Mouse (Mus musculus): ENCODE data around the gene Padi1. TPM values are rescaled to one million over a fixed set of nuclear protein-coding genes. Genes with fewer than 3 reads are reported as not detected.

Padi1 gene
- total RNA-seq, 1 experiment = 0.09 TPM

GRCm38 (mm10) chr4:140834327-140834934 lies 11.1 kb downstream of the Padi1 start:
- H3K27ac ChIP-seq (ENCODE audit: insufficient read depth, low read depth, low read length, poor library complexity, severe bottlenecking) = no peak overlapping the region
- H3K36me3 ChIP-seq (ENCODE audit: control insufficient read depth, insufficient read depth, low read length, poor library complexity, severe bottlenecking) = no peaks in the 10 kb centered on the region
- no peak for TF ChIP-seq ZNF384 (IDR thresholded peaks at IDR 0.05; ENCODE audit: low read depth, low read length)
- TF ChIP-seq HCFC1 (IDR thresholded peaks at IDR 0.05; ENCODE audit: borderline replicate concordance, insufficient read depth, low read length) = no peak
- no peak for TF ChIP-seq ZC3H11A (IDR thresholded peaks at IDR 0.05; ENCODE audit: borderline replicate concordance, low read depth, low read length)
- TF ChIP-seq MAFK (IDR thresholded peaks at IDR 0.05; ENCODE audit: insufficient read depth, low read depth, low read length) = no peak
- TF ChIP-seq CHD2 (IDR thresholded peaks at IDR 0.05; ENCODE audit: low read depth, low read length) = no peak
- H3K4me1 ChIP-seq (ENCODE audit: control insufficient read depth in 2 of 2, insufficient read depth in 2 of 2, low read length in 2 of 2, poor library complexity in 1 of 2) = peaks cover 0 to 4% of the 10 kb centered on the region in 2 experiments; a peak in 1 of 4 replicates
- no peak for DNase-seq (ENCODE audit: low read depth, low spot score)
- H3K4me3 ChIP-seq (ENCODE audit: insufficient read depth in 1 of 2, low read depth in 1 of 2, low read length in 2 of 2, poor library complexity in 1 of 2, severe bottlenecking in 1 of 2) = no peak overlapping the region
- no peaks in the 10 kb centered on the region for H3K9me3 ChIP-seq (ENCODE audit: control insufficient read depth, insufficient read depth, low read depth, low read length)
- in situ Hi-C loops (cut with MboI; ENCODE audit: low sequenced_read_pairs in 2 of 2, unreplicated experiment in 2 of 2) = no loop called here
- H3K9ac ChIP-seq (ENCODE audit: insufficient read depth, low read depth, low read length, poor library complexity, severe bottlenecking) = no peak overlapping the region

GRCm38 (mm10) chr4:140832821-140833220 lies 12.8 kb downstream of the Padi1 start:
- Histone ChIP-seq H3K4me1 (ENCODE audit: control insufficient read depth in 2 of 2, insufficient read depth in 2 of 2, low read length in 2 of 2, poor library complexity in 1 of 2) (no peaks in the 10 kb centered on the region), H3K36me3 (ENCODE audit: control insufficient read depth, insufficient read depth, low read length, poor library complexity, severe bottlenecking) (no peaks in the 10 kb centered on the region), H3K27ac (ENCODE audit: insufficient read depth, low read depth, low read length, poor library complexity, severe bottlenecking) (no peak overlapping the region), H3K9me3 (ENCODE audit: control insufficient read depth, insufficient read depth, low read depth, low read length) (no peaks in the 10 kb centered on the region), H3K4me3 (ENCODE audit: insufficient read depth in 1 of 2, low read depth in 1 of 2, low read length in 2 of 2, poor library complexity in 1 of 2, severe bottlenecking in 1 of 2) (no peak overlapping the region), H3K9ac (ENCODE audit: insufficient read depth, low read depth, low read length, poor library complexity, severe bottlenecking) (no peak overlapping the region)
- no peak for DNase-seq (ENCODE audit: low read depth, low spot score)
- in situ Hi-C loops (cut with MboI; ENCODE audit: low sequenced_read_pairs in 2 of 2, unreplicated experiment in 2 of 2) = no loop called here
- TF ChIP-seq CHD2 (IDR thresholded peaks at IDR 0.05; ENCODE audit: low read depth, low read length) = no peak
- no peak for TF ChIP-seq ZNF384 (IDR thresholded peaks at IDR 0.05; ENCODE audit: low read depth, low read length)
- no peak for TF ChIP-seq MAFK (IDR thresholded peaks at IDR 0.05; ENCODE audit: insufficient read depth, low read depth, low read length)
- TF ChIP-seq HCFC1 (IDR thresholded peaks at IDR 0.05; ENCODE audit: borderline replicate concordance, insufficient read depth, low read length) = no peak
- no peak for TF ChIP-seq ZC3H11A (IDR thresholded peaks at IDR 0.05; ENCODE audit: borderline replicate concordance, low read depth, low read length)

GRCm38 (mm10) chr4:140831808-140832207 lies 13.8 kb downstream of the Padi1 start:
- Histone ChIP-seq H3K4me1 (ENCODE audit: control insufficient read depth in 2 of 2, insufficient read depth in 2 of 2, low read length in 2 of 2, poor library complexity in 1 of 2) (no peaks in the 10 kb centered on the region), H3K9ac (ENCODE audit: insufficient read depth, low read depth, low read length, poor library complexity, severe bottlenecking) (no peak overlapping the region), H3K36me3 (ENCODE audit: control insufficient read depth, insufficient read depth, low read length, poor library complexity, severe bottlenecking) (no peaks in the 10 kb centered on the region), H3K27ac (ENCODE audit: insufficient read depth, low read depth, low read length, poor library complexity, severe bottlenecking) (no peak overlapping the region), H3K4me3 (ENCODE audit: insufficient read depth in 1 of 2, low read depth in 1 of 2, low read length in 2 of 2, poor library complexity in 1 of 2, severe bottlenecking in 1 of 2) (no peak overlapping the region), H3K9me3 (ENCODE audit: control insufficient read depth, insufficient read depth, low read depth, low read length) (no peaks in the 10 kb centered on the region)
- in situ Hi-C loops (cut with MboI; ENCODE audit: low sequenced_read_pairs in 2 of 2, unreplicated experiment in 2 of 2) = no loop called here
- no peak for DNase-seq (ENCODE audit: low read depth, low spot score)
- no peak for TF ChIP-seq MAFK (IDR thresholded peaks at IDR 0.05; ENCODE audit: insufficient read depth, low read depth, low read length)
- no peak for TF ChIP-seq ZC3H11A (IDR thresholded peaks at IDR 0.05; ENCODE audit: borderline replicate concordance, low read depth, low read length)
- no peak for TF ChIP-seq HCFC1 (IDR thresholded peaks at IDR 0.05; ENCODE audit: borderline replicate concordance, insufficient read depth, low read length)
- TF ChIP-seq ZNF384 (IDR thresholded peaks at IDR 0.05; ENCODE audit: low read depth, low read length) = no peak
- no peak for TF ChIP-seq CHD2 (IDR thresholded peaks at IDR 0.05; ENCODE audit: low read depth, low read length)

GRCm38 (mm10) chr4:140827237-140827636 lies 18.3 kb downstream of the Padi1 start:
- H3K4me1 ChIP-seq (ENCODE audit: control insufficient read depth in 2 of 2, insufficient read depth in 2 of 2, low read length in 2 of 2, poor library complexity in 1 of 2) = no peaks in the 10 kb centered on the region
- no peak overlapping the region for H3K9ac ChIP-seq (ENCODE audit: insufficient read depth, low read depth, low read length, poor library complexity, severe bottlenecking)
- no peak overlapping the region for H3K4me3 ChIP-seq (ENCODE audit: insufficient read depth in 1 of 2, low read depth in 1 of 2, low read length in 2 of 2, poor library complexity in 1 of 2, severe bottlenecking in 1 of 2)
- DNase-seq (ENCODE audit: low read depth, low spot score) = no peak
- in situ Hi-C loops (cut with MboI; ENCODE audit: low sequenced_read_pairs in 2 of 2, unreplicated experiment in 2 of 2) = no loop called here
- no peak overlapping the region for H3K27ac ChIP-seq (ENCODE audit: insufficient read depth, low read depth, low read length, poor library complexity, severe bottlenecking)
- peaks cover 3% of the 10 kb centered on the region; the same call in 1 of the 2 replicates for H3K9me3 ChIP-seq (ENCODE audit: control insufficient read depth, insufficient read depth, low read depth, low read length)
- TF ChIP-seq HCFC1 (IDR thresholded peaks at IDR 0.05; ENCODE audit: borderline replicate concordance, insufficient read depth, low read length) (no peak), MAFK (IDR thresholded peaks at IDR 0.05; ENCODE audit: insufficient read depth, low read depth, low read length) (no peak), ZNF384 (IDR thresholded peaks at IDR 0.05; ENCODE audit: low read depth, low read length) (no peak), ZC3H11A (IDR thresholded peaks at IDR 0.05; ENCODE audit: borderline replicate concordance, low read depth, low read length) (no peak), CHD2 (IDR thresholded peaks at IDR 0.05; ENCODE audit: low read depth, low read length) (no peak)
- H3K36me3 ChIP-seq (ENCODE audit: control insufficient read depth, insufficient read depth, low read length, poor library complexity, severe bottlenecking) = no peaks in the 10 kb centered on the region
